Mouse (Mus musculus) embryo, embryonic 9.5 days (tissue): ENCODE measurements around the gene C3.

ENCODE experiments used
- DNase-seq: peaks from one replicate; pipeline ENCODE4 v3.0.0-alpha.2; 2017; ENCODE audit errors: extremely low spot score

The C3 gene

GRCm38 (mm10) chr17:57219884-57220207 lies 8.1 kb downstream of the C3 start:
- peak; percentile 17 for DNase-seq

GRCm38 (mm10) chr17:57219167-57219883 lies 8.6 kb downstream of the C3 start:
- DNase-seq, result peak; percentile 61

GRCm38 (mm10) chr17:57218335-57218900 lies 9.5 kb downstream of the C3 start:
- no peak for DNase-seq

GRCm38 (mm10) chr17:57214676-57215387 lies 13.1 kb downstream of the C3 start:
- DNase-seq, result peak; percentile 18

- DNase-seq, result no peak
These were observed 16.4 kb downstream of the C3 start for GRCm38 (mm10) chr17:57211501-57211900.

- no peak for DNase-seq
These were observed 18.6 kb downstream of the C3 start for GRCm38 (mm10) chr17:57209330-57209729.

- no peak for DNase-seq
These were observed 20.0 kb downstream of the C3 start for GRCm38 (mm10) chr17:57207938-57208337.

- DNase-seq, result no peak
These were observed 25.9 kb downstream of the C3 start for GRCm38 (mm10) chr17:57201841-57202724.

- DNase-seq, result no peak
These were observed 29.7 kb downstream of the C3 start for GRCm38 (mm10) chr17:57198252-57198651.

- DNase-seq, result no peak
These were observed 32.5 kb downstream of the C3 start for GRCm38 (mm10) chr17:57195326-57196010.

- no peak for DNase-seq
These were observed 33.2 kb downstream of the C3 start for GRCm38 (mm10) chr17:57194771-57195170.

GRCm38 (mm10) chr17:57194041-57194507 lies 33.9 kb downstream of the C3 start, which contains the start of gene Tnfsf14:
Gene Tnfsf14 (minus strand): TSS chr17:57194177.
- DNase-seq, result no peak

GRCm38 (mm10) chr17:57188510-57189192 lies 39.3 kb downstream of the C3 start:
- DNase-seq, result no peak

GRCm38 (mm10) chr17:57185641-57186040 lies 42.3 kb downstream of the C3 start:
- no peak for DNase-seq

- DNase-seq, result no peak
These were observed 45.1 kb downstream of the C3 start for GRCm38 (mm10) chr17:57182871-57183270.

- no peak for DNase-seq
These were observed 47.6 kb downstream of the C3 start for GRCm38 (mm10) chr17:57180363-57180762.

GRCm38 (mm10) chr17:57173351-57173750 lies 54.6 kb downstream of the C3 start:
- DNase-seq, result no peak

- no peak for DNase-seq
These were observed 55.6 kb downstream of the C3 start for GRCm38 (mm10) chr17:57172378-57172777.

- no peak for DNase-seq
These were observed 57.2 kb downstream of the C3 start for GRCm38 (mm10) chr17:57170616-57171260.
